Mouse (Mus musculus) adrenal gland, adult (tissue): Measurements from ENCODE around the gene Cyp2c40.
"Not testable (repeated sequence)": the region's sequence is repeated elsewhere in the genome, so short reads cannot be mapped to it uniquely, and the experiment has no call there.

Experiments used
- DNase-seq, 2 experiments: peaks; one replicate each; pipeline ENCODE4 v3.0.0; 2022 to 2023; ENCODE audit warnings: low spot score in 1 of 2; ENCODE audit not compliant: inconsistent age in 2 of 2

Gene Cyp2c40

DNA sequence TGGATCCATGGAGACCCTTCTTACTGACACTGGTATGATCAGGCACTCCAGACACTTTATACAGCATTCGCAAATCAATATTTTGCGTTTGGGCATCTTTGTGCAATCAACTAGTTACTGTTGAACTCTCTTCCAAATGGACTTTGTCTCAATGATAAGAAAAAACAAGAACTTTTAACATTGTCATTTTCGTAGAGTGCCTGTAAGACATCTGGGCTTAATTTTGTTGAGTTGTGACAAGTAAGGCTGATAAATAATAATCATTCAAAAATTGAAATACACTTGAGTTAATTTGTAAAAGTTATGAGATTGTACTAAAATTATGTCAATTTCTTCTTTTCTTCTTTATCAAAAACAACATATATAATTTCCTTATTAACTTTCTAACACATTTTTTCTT is at the start of gene Cyp2c40:
Gene Cyp2c40 (minus strand): TSS at position 101 of the 400 bp plus-strand sequence.
- DNase-seq: not testable (repeated sequence)

DNA sequence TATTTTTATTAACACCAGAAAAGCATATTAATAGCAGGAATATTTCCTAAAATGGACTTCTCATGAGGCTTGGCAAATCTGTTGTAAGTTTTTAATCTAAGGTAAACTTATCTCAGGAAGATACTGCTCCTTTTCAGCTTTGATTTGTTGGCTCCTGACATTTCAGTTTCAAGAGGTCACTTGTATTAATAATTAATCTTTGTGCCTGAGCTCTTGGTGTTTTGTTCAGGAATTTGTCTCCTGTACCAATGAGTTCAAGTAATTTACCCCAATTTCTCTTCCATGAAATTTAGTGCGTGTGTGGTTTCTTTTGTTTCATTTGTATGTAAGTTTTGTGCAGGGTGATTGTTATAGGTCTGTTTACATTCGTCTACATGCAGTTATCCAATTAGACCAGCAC is 8.3 kb upstream of the Cyp2c40 start:
- not testable (repeated sequence) for DNase-seq

DNA sequence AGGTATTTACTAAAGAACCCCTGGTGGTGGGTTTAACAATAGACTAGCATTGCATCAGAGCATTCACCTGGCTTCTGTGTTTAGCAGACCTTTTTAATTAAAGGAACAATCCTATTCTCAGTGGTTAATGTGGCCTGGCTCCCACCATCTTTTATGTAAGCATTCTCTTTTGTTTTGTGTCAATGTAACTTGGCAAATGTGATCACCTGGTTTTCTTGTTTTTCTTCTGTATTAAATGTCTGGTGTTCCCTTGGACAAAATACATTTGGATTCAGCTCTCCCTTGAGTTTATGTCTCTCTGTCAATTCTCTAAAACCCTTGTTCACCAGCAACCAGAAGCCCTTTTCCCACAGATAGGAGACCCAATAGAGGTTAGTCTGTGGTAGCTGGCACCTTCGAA is 3.8 kb upstream of the Cyp2c40 start:
- not testable (repeated sequence) for DNase-seq

DNA sequence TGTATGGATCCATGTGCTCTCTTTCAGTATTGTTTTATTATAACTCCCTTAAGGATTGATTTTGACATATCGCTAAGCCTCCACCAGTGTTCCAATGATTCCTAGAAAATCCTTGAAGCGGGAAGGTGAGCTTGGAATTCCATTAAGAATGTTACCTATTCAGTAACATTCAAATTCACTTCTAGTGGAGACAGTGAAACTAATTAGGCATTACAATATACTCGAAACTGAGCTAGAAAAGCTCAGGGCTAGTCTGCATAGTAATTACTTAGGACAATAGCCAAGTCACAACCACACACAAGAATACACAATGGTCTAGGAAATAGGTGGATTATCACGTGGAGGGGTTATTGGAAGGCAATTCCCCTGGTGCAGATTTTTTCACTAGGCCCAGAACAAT is 3.4 kb upstream of the Cyp2c40 start:
- DNase-seq: not testable (repeated sequence)

DNA sequence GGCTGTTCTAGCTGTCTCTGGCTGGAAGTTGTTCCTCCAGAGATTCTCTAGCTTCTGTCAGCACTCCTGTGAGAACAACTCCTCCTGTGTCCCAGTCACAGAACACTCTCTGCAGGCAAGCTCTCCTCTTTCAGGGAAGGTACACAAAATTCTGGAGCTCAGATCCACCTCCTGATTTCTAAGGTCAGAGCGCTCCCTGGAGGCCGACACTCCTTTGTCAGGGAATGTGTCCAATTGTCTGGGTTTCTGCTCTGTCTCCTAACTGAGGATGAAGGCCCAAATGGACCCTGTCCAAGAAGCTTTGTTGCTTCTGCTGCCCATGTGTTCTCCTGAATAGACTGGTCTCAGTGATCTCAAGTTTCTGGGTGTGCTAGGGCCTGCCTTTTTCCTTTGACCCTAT is 27.2 kb downstream of the Cyp2c40 start:
- not testable (repeated sequence) for DNase-seq

DNA sequence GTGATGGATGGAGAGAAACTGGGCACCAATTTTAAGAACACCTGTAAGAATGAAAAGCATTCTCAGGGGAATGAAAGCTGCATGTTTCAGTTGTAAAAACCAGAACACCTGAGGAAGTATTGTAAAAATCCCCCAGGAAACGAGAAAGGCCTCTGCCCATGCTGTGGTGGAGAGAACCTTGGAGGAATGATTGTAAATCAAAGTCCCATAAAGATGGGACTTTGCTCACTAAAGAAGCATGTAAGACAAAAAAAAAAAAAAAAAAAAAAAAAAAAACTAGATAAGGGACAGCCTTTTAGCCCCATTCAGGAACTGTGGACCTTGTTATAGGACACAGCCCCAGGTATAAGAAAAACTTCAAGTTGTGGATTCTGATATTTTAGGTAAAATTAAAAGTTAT is 67.3 kb downstream of the Cyp2c40 start:
- DNase-seq: no peak

DNA sequence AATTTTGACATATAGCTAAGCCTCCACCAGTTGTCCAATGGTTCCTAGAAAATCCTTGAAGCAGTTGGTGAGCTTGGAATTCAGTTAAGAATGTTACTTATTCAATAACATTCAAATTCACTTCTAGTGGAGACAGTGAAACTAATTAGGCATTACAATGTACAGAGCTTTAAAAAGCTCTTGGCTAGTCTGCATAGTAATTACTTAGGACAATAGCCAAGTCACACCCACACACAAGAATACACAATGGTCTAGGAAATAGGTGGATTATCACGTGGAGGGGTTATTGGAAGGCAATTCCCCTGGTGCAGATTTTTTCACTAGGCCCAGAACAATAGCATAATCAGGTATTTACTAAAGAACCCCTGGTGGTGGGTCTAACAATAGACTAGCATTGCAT is 68.3 kb downstream of the Cyp2c40 start:
- DNase-seq: not testable (repeated sequence)

DNA sequence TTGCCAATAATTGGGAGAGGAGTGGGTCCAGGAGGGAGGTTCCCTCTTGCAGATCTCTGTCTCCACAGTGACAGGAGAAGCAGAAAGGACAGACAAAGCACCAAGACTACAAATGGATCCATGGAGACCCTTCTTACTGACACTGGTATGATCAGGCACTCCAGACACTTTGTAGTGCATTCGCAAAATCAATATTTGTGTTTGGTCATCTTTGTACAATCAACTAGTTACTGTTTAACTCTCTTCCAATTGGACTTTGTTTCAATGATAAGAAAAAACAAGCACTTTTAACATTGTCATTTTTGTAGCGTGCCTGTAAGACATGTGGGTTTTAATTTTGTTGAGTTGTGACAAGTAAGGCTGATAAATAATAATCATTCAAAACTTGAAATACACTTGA is 71.7 kb downstream of the Cyp2c40 start, which contains the start of gene Cyp2c68:
Gene Cyp2c68 (minus strand): TSS at position 135 of the 400 bp plus-strand sequence.
- DNase-seq: no peak
